Mouse (Mus musculus) heart, embryonic 13.5 days (tissue): Measurements from ENCODE around the gene Cers3. TPM values are rescaled to one million over a fixed set of nuclear protein-coding genes. Genes with fewer than 3 reads are reported as not detected.

ENCODE experiments used
- ATAC-seq: fragments of 200-750 bp; cut with Nextera tagmentation; 2 replicates; pipeline ENCODE4 v1.8.0; 2017; ENCODE audit warnings: moderate TSS enrichment; ENCODE audit not compliant: insufficient number of reproducible peaks, low FRiP score, low TSS enrichment; ENCODE audit errors: extremely low read depth
- H3K27ac ChIP-seq: fragments of 300-500 bp; sonication (generic); replicated peaks from 2 replicates; pipeline ENCODE4 v1.5.1; 2015; ENCODE audit warnings: moderate library complexity, mild to moderate bottlenecking, inconsistent platforms
- H3K27me3 ChIP-seq: fragments of 300-500 bp; sonication (generic); replicated peaks from 2 replicates; pipeline ENCODE4 v1.6.1; 2015; ENCODE audit warnings: mild to moderate bottlenecking, inconsistent platforms
- H3K36me3 ChIP-seq: fragments of 300-500 bp; sonication (generic); 2 replicates; pipeline ENCODE4 v1.6.1; 2015; ENCODE audit warnings: mild to moderate bottlenecking, inconsistent platforms
- H3K4me1 ChIP-seq: fragments of 300-500 bp; sonication (generic); 2 replicates; pipeline ENCODE4 v1.6.1; 2015; ENCODE audit warnings: inconsistent platforms
- H3K4me2 ChIP-seq: fragments of 300-500 bp; sonication (generic); 2 replicates; pipeline ENCODE4 v1.6.1; 2015; ENCODE audit warnings: inconsistent platforms, mild to moderate bottlenecking, moderate library complexity
- H3K4me3 ChIP-seq: fragments of 300-500 bp; sonication (generic); 2 replicates; pipeline ENCODE4 v1.5.1; 2015; ENCODE audit warnings: moderate library complexity, mild to moderate bottlenecking, inconsistent platforms
- H3K9ac ChIP-seq: fragments of 300-500 bp; sonication (generic); 2 replicates; pipeline ENCODE4 v1.6.1; 2015; ENCODE audit warnings: inconsistent platforms, mild to moderate bottlenecking, moderate library complexity
- H3K9me3 ChIP-seq: fragments of 300-500 bp; sonication (generic); 2 replicates; pipeline ENCODE4 v1.6.1; 2016; ENCODE audit warnings: inconsistent platforms
- WGBS: fragments of 180-500 bp; shearing (Covaris S2); methylation state at CpG from one replicate; pipeline ENCODE4 v1.1.7; 2015; ENCODE audit warnings: mixed read lengths; 5-methylcytosine and 5-hydroxymethylcytosine counted together
- polyA plus RNA-seq: library from polyadenylated mRNA; unstranded; fragments of >200 nt; fragmentation: Nextera tagmentation; extraction: Ambion mirVana; gene quantifications from 2 replicates; pipeline ENCODE4 v1.2.1, GENCODE M21; 2015

Gene Cers3
- polyA plus RNA-seq, 1 experiment from 2014 or later = 0.45 TPM

DNA sequence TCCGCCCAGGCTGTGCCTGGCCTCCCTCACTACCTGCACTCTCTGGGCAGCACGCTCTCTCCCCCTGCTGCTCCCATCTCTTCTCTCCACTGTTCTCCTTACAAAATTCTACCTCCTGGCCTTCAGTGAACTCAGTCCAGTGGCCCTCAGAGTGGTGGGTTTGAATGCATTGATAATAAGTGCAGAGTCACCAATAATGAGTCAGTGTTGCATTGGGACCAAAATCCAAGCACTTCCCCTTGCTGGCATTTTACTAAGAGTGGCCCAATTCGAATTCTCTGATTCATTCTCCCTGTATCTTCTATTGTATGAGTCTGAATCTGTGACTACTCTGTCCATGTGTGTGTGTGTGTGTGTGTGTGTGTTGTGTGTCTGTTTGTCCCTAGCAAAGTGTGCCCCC, 63.5 kb downstream of the Cers3 start:
- Histone ChIP-seq H3K4me1 (no peaks in the 10 kb centered on the region), H3K4me2 (no peak overlapping the region), H3K9me3 (no peaks in the 10 kb centered on the region), H3K36me3 (no peaks in the 10 kb centered on the region), H3K9ac (no peak overlapping the region), H3K27ac (no peak overlapping the region), H3K4me3 (no peak overlapping the region), H3K27me3 (no peaks in the 10 kb centered on the region)
- no peak for ATAC-seq
- WGBS = 76% methylated on average over 3 of the region's 3 CpGs

- Histone ChIP-seq H3K4me1 (no peaks in the 10 kb centered on the region), H3K27me3 (no peaks in the 10 kb centered on the region), H3K27ac (no peak overlapping the region), H3K4me2 (no peak overlapping the region), H3K36me3 (no peaks in the 10 kb centered on the region), H3K9ac (no peak overlapping the region), H3K4me3 (no peak overlapping the region), H3K9me3 (no peaks in the 10 kb centered on the region)
- 90% methylated on average over 7 of the region's 7 CpGs for WGBS
- no peak for ATAC-seq
Measured at GRCm38 (mm10) chr7:66810436-66810835, 67.1 kb downstream of the Cers3 start.

GRCm38 (mm10) chr7:66811294-66811693, 68.0 kb downstream of the Cers3 start:
- no peak overlapping the region for H3K4me2 ChIP-seq
- no peak overlapping the region for H3K4me3 ChIP-seq
- H3K9ac ChIP-seq = no peak overlapping the region
- H3K9me3 ChIP-seq = no peaks in the 10 kb centered on the region
- no peaks in the 10 kb centered on the region for H3K27me3 ChIP-seq
- no peaks in the 10 kb centered on the region for H3K4me1 ChIP-seq
- 65% methylated on average over 1 of the region's 1 CpGs for WGBS
- H3K27ac ChIP-seq = no peak overlapping the region
- no peaks in the 10 kb centered on the region for H3K36me3 ChIP-seq
- ATAC-seq = no peak

- Histone ChIP-seq H3K4me2 (no peak overlapping the region), H3K4me1 (no peaks in the 10 kb centered on the region), H3K9me3 (no peaks in the 10 kb centered on the region), H3K9ac (no peak overlapping the region), H3K27me3 (no peaks in the 10 kb centered on the region), H3K36me3 (no peaks in the 10 kb centered on the region), H3K4me3 (no peak overlapping the region), H3K27ac (no peak overlapping the region)
- WGBS = 87% methylated on average over 4 of the region's 4 CpGs
- no peak for ATAC-seq
Measured at GRCm38 (mm10) chr7:66812289-66812688, 69.0 kb downstream of the Cers3 start.

GRCm38 (mm10) chr7:66812737-66813136, 69.4 kb downstream of the Cers3 start:
- no peaks in the 10 kb centered on the region for H3K9me3 ChIP-seq
- no peak overlapping the region for H3K27ac ChIP-seq
- 61% methylated on average over 9 of the region's 9 CpGs for WGBS
- no peak overlapping the region for H3K4me3 ChIP-seq
- no peaks in the 10 kb centered on the region for H3K4me1 ChIP-seq
- H3K9ac ChIP-seq = no peak overlapping the region
- no peaks in the 10 kb centered on the region for H3K27me3 ChIP-seq
- H3K4me2 ChIP-seq = no peak overlapping the region
- H3K36me3 ChIP-seq = no peaks in the 10 kb centered on the region
- ATAC-seq = no peak

DNA sequence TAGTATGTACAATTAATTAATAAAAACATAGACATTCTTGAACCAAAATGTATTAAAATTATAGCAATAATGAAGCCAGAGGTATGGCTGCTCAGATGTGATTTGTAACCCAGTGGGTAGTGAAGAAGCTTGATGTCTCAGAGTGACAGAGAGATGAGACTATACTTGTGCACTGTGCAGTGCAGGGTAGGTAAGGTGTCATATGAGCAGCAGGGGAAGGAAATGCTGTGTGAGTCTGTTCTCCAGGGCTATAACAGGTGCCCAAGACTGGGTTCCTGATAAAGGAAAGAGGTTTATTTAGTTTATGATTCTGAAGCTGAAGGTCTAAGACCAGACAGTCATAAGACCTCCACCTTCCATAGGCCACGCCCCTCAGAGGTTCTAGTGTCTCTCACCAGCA, 69.9 kb downstream of the Cers3 start:
- Histone ChIP-seq H3K4me1 (no peaks in the 10 kb centered on the region), H3K9ac (no peak overlapping the region), H3K27ac (no peak overlapping the region), H3K9me3 (no peaks in the 10 kb centered on the region), H3K4me3 (no peak overlapping the region), H3K4me2 (no peak overlapping the region), H3K36me3 (no peaks in the 10 kb centered on the region), H3K27me3 (no peaks in the 10 kb centered on the region)
- 88% methylated on average over 1 of the region's 1 CpGs for WGBS
- ATAC-seq = no peak

DNA sequence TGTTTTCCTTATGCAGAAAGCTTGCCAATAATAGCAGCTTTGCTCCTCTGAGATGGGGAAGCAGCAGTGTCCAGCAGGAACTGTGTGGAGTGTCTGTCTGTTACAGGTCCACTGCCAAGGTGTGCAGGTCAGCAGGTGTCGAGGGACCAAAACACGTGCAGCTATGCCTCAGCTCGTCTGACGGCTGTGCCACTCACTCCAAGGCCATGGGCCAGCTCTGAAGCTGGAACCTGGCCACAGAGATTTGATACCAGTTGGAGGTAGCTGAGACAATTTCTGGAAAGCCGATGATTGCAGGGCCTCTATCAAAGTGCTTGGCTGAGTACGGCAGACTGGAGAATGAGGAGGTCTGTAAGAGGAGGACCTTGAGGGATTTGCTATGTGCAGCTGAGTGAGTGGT, 72.2 kb downstream of the Cers3 start:
- no peak for ATAC-seq
- H3K4me1 ChIP-seq = no peaks in the 10 kb centered on the region
- WGBS = 72% methylated on average over 6 of the region's 6 CpGs
- no peak overlapping the region for H3K9ac ChIP-seq
- H3K36me3 ChIP-seq = no peaks in the 10 kb centered on the region
- no peaks in the 10 kb centered on the region for H3K27me3 ChIP-seq
- H3K27ac ChIP-seq = no peak overlapping the region
- no peak overlapping the region for H3K4me3 ChIP-seq
- H3K4me2 ChIP-seq = no peak overlapping the region
- H3K9me3 ChIP-seq = no peaks in the 10 kb centered on the region

DNA sequence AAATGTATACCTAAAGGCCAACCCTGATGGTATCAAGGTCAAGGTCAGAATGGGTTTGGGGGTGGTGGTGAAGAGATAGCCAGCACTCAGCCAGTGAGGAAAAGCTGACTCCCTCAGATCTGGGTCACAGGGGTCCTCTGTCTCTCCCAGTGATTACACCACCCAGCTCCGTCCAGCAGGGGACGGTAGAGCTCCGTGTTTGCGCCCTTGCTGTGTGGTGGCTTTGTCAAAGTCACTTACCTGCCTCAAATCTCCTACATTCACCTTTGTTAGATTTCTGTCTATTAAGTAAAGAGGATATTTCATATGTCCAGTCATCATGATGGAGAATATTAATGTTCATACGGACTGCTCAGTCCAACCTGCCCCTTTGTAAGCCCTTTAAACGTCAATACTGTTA, 76.7 kb downstream of the Cers3 start:
- no peak for ATAC-seq
- H3K9me3 ChIP-seq = no peaks in the 10 kb centered on the region
- WGBS = 29% methylated on average over 6 of the region's 6 CpGs
- H3K36me3 ChIP-seq = no peaks in the 10 kb centered on the region
- H3K4me2 ChIP-seq = no peak overlapping the region
- no peak overlapping the region for H3K27ac ChIP-seq
- no peaks in the 10 kb centered on the region for H3K4me1 ChIP-seq
- no peaks in the 10 kb centered on the region for H3K27me3 ChIP-seq
- H3K9ac ChIP-seq = no peak overlapping the region
- H3K4me3 ChIP-seq = no peak overlapping the region

DNA sequence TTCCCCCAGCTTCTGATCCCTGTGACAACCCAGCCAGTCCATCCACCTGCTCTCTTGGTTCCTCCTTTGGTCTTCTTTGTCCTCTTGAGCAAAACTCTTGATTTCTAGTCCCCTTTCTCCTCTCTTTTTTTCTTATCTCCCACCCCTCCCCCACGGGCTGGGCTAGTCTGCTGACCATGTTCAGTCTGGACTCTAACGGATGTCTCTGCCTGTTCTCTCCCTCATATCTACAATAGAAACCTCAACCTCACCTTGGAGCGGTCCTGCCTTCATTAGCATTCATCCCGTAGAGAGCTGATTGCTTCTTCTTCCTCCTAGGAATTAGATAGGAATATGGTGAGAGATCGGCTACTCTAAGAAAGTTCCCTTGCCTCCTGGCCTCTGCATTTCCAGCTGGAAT, 87.5 kb downstream of the Cers3 start:
- Histone ChIP-seq H3K27ac (peak overlapping the region; percentile 84), H3K36me3 (no peaks in the 10 kb centered on the region), H3K4me1 (peaks cover 62% of the 10 kb centered on the region), H3K9ac (peak overlapping the region; percentile 44; the same call in 1 of the 2 replicates), H3K27me3 (0 out of 2 replicates have a peak, but pooled peaks cover 1% of the 10 kb centered on the region), H3K9me3 (no peaks in the 10 kb centered on the region), H3K4me2 (peak overlapping the region; percentile 57), H3K4me3 (peak overlapping the region; percentile 4; the same call in 1 of the 2 replicates)
- WGBS = 25% methylated on average over 5 of the region's 5 CpGs
- no peak for ATAC-seq

- H3K27ac ChIP-seq = peak overlapping the region; percentile 84
- H3K36me3 ChIP-seq = no peaks in the 10 kb centered on the region
- H3K9me3 ChIP-seq = no peaks in the 10 kb centered on the region
- 0 out of 2 replicates have a peak, but pooled peaks cover 3% of the 10 kb centered on the region for H3K27me3 ChIP-seq
- no peak for ATAC-seq
- H3K9ac ChIP-seq = 0 out of 2 replicates have a peak overlapping the region, but pooled peaks have one; percentile 44
- H3K4me1 ChIP-seq = peaks cover 62% of the 10 kb centered on the region
- peak overlapping the region; percentile 57 for H3K4me2 ChIP-seq
- peak overlapping the region; percentile 4; the same call in 1 of the 2 replicates for H3K4me3 ChIP-seq
- 16% methylated on average over 5 of the region's 5 CpGs for WGBS
Measured at GRCm38 (mm10) chr7:66831295-66831694, 88.0 kb downstream of the Cers3 start.

DNA sequence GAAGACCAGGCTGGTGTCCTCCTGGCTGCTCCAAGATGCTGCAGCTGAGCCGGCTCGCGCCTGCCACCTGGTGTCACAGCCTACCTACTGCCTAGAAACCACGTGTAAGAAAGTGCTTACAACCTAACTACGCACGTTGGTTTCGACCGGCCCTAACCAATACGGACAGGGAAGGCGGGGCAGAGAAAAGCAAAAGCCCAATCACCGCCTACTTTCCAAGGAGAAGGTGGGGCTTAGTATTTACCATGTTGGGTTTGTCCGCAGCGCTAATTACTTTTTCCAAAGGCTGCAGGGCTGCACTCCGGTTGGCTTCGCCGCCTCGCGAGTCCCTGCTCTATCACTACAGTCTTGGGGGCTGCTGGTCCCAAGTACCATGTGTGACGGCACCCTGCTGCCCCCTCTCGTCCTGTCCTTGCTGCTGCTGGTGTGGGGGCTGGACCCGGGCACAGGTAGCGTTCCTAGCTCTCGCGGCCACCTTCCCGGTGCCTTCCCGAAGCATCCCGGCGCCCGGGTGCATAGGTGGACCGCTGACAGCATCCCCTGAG, 96.2 kb downstream of the Cers3 start, which contains the start of gene Adamts17:
Gene Adamts17 (plus strand): TSS at position 273 of the 545 bp plus-strand sequence.
- Histone ChIP-seq H3K9me3 (no peaks in the 10 kb centered on the region), H3K4me1 (peaks cover 33% of the 10 kb centered on the region), H3K27me3 (peaks cover 19% of the 10 kb centered on the region), H3K36me3 (no peaks in the 10 kb centered on the region), H3K27ac (peak within 1 kb of the TSS; percentile 26; the same call in 1 of the 2 replicates), H3K9ac (peak within 1 kb of the TSS; percentile 86), H3K4me3 (peak within 1 kb of the TSS; percentile 64), H3K4me2 (peak within 1 kb of the TSS; percentile 100)
- ATAC-seq = peak; percentile 85
- WGBS = 0% methylated on average over 30 of the region's 30 CpGs

- H3K27ac ChIP-seq = peak overlapping the region; percentile 26; the same call in 1 of the 2 replicates
- ATAC-seq = no peak
- 1% methylated on average over 72 of the region's 76 CpGs for WGBS
Measured at GRCm38 (mm10) chr7:66840008-66840719, 96.9 kb downstream of the Cers3 start.

More at GRCm38 (mm10) chr7:66840008-66840719, 96.9 kb downstream of the Cers3 start:
- H3K9me3 ChIP-seq = no peaks in the 10 kb centered on the region
- H3K4me1 ChIP-seq = peaks cover 26% of the 10 kb centered on the region
- peak overlapping the region; percentile 86 for H3K9ac ChIP-seq
- H3K4me3 ChIP-seq = peak overlapping the region; percentile 64
- peak overlapping the region; percentile 100 for H3K4me2 ChIP-seq
- no peaks in the 10 kb centered on the region for H3K36me3 ChIP-seq
- H3K27me3 ChIP-seq = peaks cover 19% of the 10 kb centered on the region
